In the genomic region with DNA sequence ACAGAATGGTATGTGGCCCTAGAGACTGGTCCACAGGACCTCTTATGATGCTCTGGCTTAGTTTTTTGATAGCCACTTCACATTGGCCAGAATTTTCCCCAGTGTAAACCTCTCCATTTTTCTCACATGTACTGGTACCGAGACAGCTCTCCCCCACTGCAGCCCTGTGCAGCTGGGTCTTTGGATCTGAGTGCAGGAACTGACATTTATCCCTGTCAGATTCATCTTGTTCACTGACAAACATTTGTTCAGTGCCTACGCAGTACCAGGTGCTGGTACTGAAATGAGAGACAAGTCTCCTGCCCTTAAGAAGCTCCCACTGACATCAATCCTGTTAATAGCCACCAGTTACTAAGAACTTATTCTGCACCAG, we compare ENCODE assay signal across 8 mouse cellular contexts. TPM values are rescaled to one million over a fixed set of nuclear protein-coding genes. Genes with fewer than 3 reads are reported as not detected.
DNase-seq lines count a peak whose midpoint lies in the region; ATAC-seq lines count a peak whose summit lies in the region.

No protein-coding gene starts in this region.

- ATAC-seq in lung, embryonic 16.5 days (ENCODE audit: low read depth): no peak; the same call in 1 of the 2 replicates
- no peak for ATAC-seq in hindbrain, embryonic 11.5 days (ENCODE audit: low FRiP score)
- ATAC-seq in limb, embryonic 11.5 days (ENCODE audit: insufficient number of reproducible peaks, low FRiP score, low TSS enrichment, low read depth): no peak
- ATAC-seq in stomach, embryonic 15.5 days (ENCODE audit: insufficient read depth, low FRiP score, low read depth): 0 out of 2 replicates have a peak, but pooled peaks have one; percentile 27
- no peak for ATAC-seq in erythroid progenitor cell, adult 5-6 weeks (replicated peaks; ENCODE audit: low FRiP score, poor library complexity, severe bottlenecking)

- no peak overlapping the region for H3K27ac ChIP-seq in lung, embryonic 16.5 days (ENCODE audit: low read length)
- no peak overlapping the region for H3K27ac ChIP-seq in hindbrain, embryonic 11.5 days (ENCODE audit: low read depth, low read length)
- H3K27ac ChIP-seq in limb, embryonic 11.5 days (replicated peaks; ENCODE audit: low read depth, low read length): no peak overlapping the region
- peak overlapping the region; percentile 64 for H3K27ac ChIP-seq in stomach, embryonic 15.5 days

- H3K4me3 ChIP-seq in lung, embryonic 16.5 days (ENCODE audit: low read length): peak overlapping the region; percentile 43; the same call in 1 of the 2 replicates
- no peak overlapping the region for H3K4me3 ChIP-seq in hindbrain, embryonic 11.5 days (ENCODE audit: low read depth, low read length)
- H3K4me3 ChIP-seq in limb, embryonic 11.5 days (ENCODE audit: low read depth, low read length): no peak overlapping the region
- peak overlapping the region; percentile 41 for H3K4me3 ChIP-seq in stomach, embryonic 15.5 days (replicated peaks)

- no peaks in the 10 kb centered on the region for H3K27me3 ChIP-seq in lung, embryonic 16.5 days (ENCODE audit: control insufficient read depth, insufficient read depth, low read depth, low read length)
- H3K27me3 ChIP-seq in hindbrain, embryonic 11.5 days (ENCODE audit: control insufficient read depth, insufficient read depth, low read length): no peaks in the 10 kb centered on the region
- H3K27me3 ChIP-seq in limb, embryonic 11.5 days (ENCODE audit: control insufficient read depth, insufficient read depth, low read length): no peaks in the 10 kb centered on the region
- no peaks in the 10 kb centered on the region for H3K27me3 ChIP-seq in stomach, embryonic 15.5 days (replicated peaks)

- H3K9me3 ChIP-seq in lung, embryonic 16.5 days (ENCODE audit: control insufficient read depth, low read length): no peaks in the 10 kb centered on the region
- no peaks in the 10 kb centered on the region for H3K9me3 ChIP-seq in hindbrain, embryonic 11.5 days (ENCODE audit: control insufficient read depth, low read length)
- no peaks in the 10 kb centered on the region for H3K9me3 ChIP-seq in limb, embryonic 11.5 days (ENCODE audit: control insufficient read depth, low read length)
- H3K9me3 ChIP-seq in stomach, embryonic 15.5 days: no peaks in the 10 kb centered on the region

- no peaks in the 10 kb centered on the region for H3K36me3 ChIP-seq in lung, embryonic 16.5 days (ENCODE audit: control insufficient read depth, insufficient read depth, low read length)
- H3K36me3 ChIP-seq in hindbrain, embryonic 11.5 days (ENCODE audit: control insufficient read depth, insufficient read depth, low read length): no peaks in the 10 kb centered on the region
- no peaks in the 10 kb centered on the region for H3K36me3 ChIP-seq in limb, embryonic 11.5 days (ENCODE audit: control insufficient read depth, insufficient read depth, low read length)
- no peaks in the 10 kb centered on the region for H3K36me3 ChIP-seq in stomach, embryonic 15.5 days

- DNase-seq in lung, adult 18-20 months: no peak
- no peak for DNase-seq in hindbrain, embryonic 11.5 days (ENCODE audit: low spot score)
- DNase-seq in limb, embryonic 11.5 days (ENCODE audit: low spot score): no peak
- no peak for DNase-seq in spleen, postnatal 4 days (ENCODE audit: low spot score in 2 of 2)
- DNase-seq in gastrocnemius, postnatal 10 days: no peak

- peak overlapping the region; percentile 65 for H3K4me2 ChIP-seq in lung, embryonic 16.5 days (ENCODE audit: low read depth, low read length)
- peak overlapping the region; percentile 54; the same call in 1 of the 2 replicates for H3K4me2 ChIP-seq in hindbrain, embryonic 11.5 days (replicated peaks; ENCODE audit: low read depth, low read length)
- H3K4me2 ChIP-seq in limb, embryonic 11.5 days (ENCODE audit: low read depth, severe bottlenecking): peak overlapping the region; percentile 42; the same call in 1 of the 2 replicates
- H3K4me2 ChIP-seq in stomach, embryonic 15.5 days: peak overlapping the region; percentile 62

- H3K4me1 ChIP-seq in lung, embryonic 16.5 days (replicated peaks; ENCODE audit: control insufficient read depth, insufficient read depth, low read length): 0 out of 2 replicates have a peak, but pooled peaks cover 2% of the 10 kb centered on the region
- H3K4me1 ChIP-seq in hindbrain, embryonic 11.5 days (replicated peaks; ENCODE audit: control insufficient read depth, insufficient read depth, low read length): no peaks in the 10 kb centered on the region
- H3K4me1 ChIP-seq in limb, embryonic 11.5 days (ENCODE audit: control insufficient read depth, insufficient read depth, low read length): no peaks in the 10 kb centered on the region
- no peaks in the 10 kb centered on the region for H3K4me1 ChIP-seq in stomach, embryonic 15.5 days

- 39% methylated on average over 2 of the region's 2 CpGs for WGBS in lung, embryonic 16.5 days
- 61% methylated on average over 2 of the region's 2 CpGs for WGBS in hindbrain, embryonic 11.5 days
- WGBS in limb, embryonic 11.5 days: 68% methylated on average over 2 of the region's 2 CpGs
- 35% methylated on average over 2 of the region's 2 CpGs for WGBS in stomach, embryonic 15.5 days

- H3K9ac ChIP-seq in lung, embryonic 16.5 days (ENCODE audit: low read length): no peak overlapping the region; the same call in 1 of the 2 replicates
- H3K9ac ChIP-seq in hindbrain, embryonic 11.5 days (ENCODE audit: low read depth, low read length): no peak overlapping the region
- no peak overlapping the region for H3K9ac ChIP-seq in limb, embryonic 11.5 days (ENCODE audit: low read length)
- 0 out of 2 replicates have a peak overlapping the region, but pooled peaks have one; percentile 37 for H3K9ac ChIP-seq in stomach, embryonic 15.5 days

RNA-seq across cellular contexts. Expression of a gene that starts 12.1 kb away (rescaled TPM):
- 0.09 and 0.11 TPM in 2 replicates for polyA plus RNA-seq in lung, embryonic 16.5 days (2015; fragmentation: Nextera tagmentation; extraction: Ambion mirVana)
- 0.08 and 0.45 TPM in 2 replicates for polyA plus RNA-seq in hindbrain, embryonic 11.5 days (2014; fragmentation: Nextera tagmentation; extraction: Ambion mirVana)
- not detected in 2 replicates for polyA plus RNA-seq in limb, embryonic 11.5 days (2014; fragmentation: Nextera tagmentation; extraction: Ambion mirVana)
- 0.05 and 0.12 TPM in 2 replicates for polyA plus RNA-seq in stomach, embryonic 15.5 days (2015; fragmentation: Nextera tagmentation; extraction: Ambion mirVana)
- under 1 TPM in 1 of 2 experiments, not detected in 1; 0.07 TPM for total RNA-seq in gastrocnemius, postnatal 10 days (2021)
- 1.1 TPM in 1 of 2 replicates, not detected in the other for total RNA-seq in erythroid progenitor cell, adult 5-6 weeks (2015; ENCODE audit: low replicate concordance)
- total RNA-seq in erythroid progenitor cell, adult 5-6 weeks (2017; ENCODE audit: low replicate concordance): not detected in 2 replicates

RNA-seq across cellular contexts. Expression of a gene that starts 38.9 kb away (rescaled TPM):
- polyA plus RNA-seq in lung, embryonic 16.5 days (2015; fragmentation: Nextera tagmentation; extraction: Ambion mirVana): not detected in 2 replicates
- 0.77 and 0.88 TPM in 2 replicates for polyA plus RNA-seq in hindbrain, embryonic 11.5 days (2014; fragmentation: Nextera tagmentation; extraction: Ambion mirVana)
- polyA plus RNA-seq in limb, embryonic 11.5 days (2014; fragmentation: Nextera tagmentation; extraction: Ambion mirVana): not detected in 2 replicates
- not detected in 2 replicates for polyA plus RNA-seq in stomach, embryonic 15.5 days (2015; fragmentation: Nextera tagmentation; extraction: Ambion mirVana)
- not detected for total RNA-seq in gastrocnemius, postnatal 10 days (2021)
- not detected in 2 replicates for total RNA-seq in erythroid progenitor cell, adult 5-6 weeks (2015; ENCODE audit: low replicate concordance)
- total RNA-seq in erythroid progenitor cell, adult 5-6 weeks (2017; ENCODE audit: low replicate concordance): not detected in 2 replicates

Comparison
In these comparisons a context has a peak if more than half of its experiments do, and no peak if none do; other contexts are left out.
1. H3K4me3 ChIP-seq: peak in lung, embryonic 16.5 days (single experiment) and stomach, embryonic 15.5 days (single experiment); none in hindbrain, embryonic 11.5 days (single experiment) and limb, embryonic 11.5 days (single experiment).
2. Peak in every context shown above with its lines, with median percentiles within 50 percentile points of each other: H3K4me2 ChIP-seq.